Mouse (Mus musculus) c-Kit-positive CD71-positive TER-119-negative erythroid progenitor cells, embryonic 14.5 days (primary cell): ENCODE measurements at regions not wholly inside any gene's neighbourhood (a gene's known extent, or its start where the extent isn't known, plus 50 kb on each side); places are given as distances from the start of the nearest gene placed in this dataset.

Experiments used
- DNase-seq: peaks from one replicate; pipeline ENCODE4 v3.0.0-alpha.2; 2013; ENCODE audit warnings: low read depth

GRCm38 (mm10) chr14:24886164-24886563 lies 399.2 kb downstream of the Rps24 start:
- DNase-seq, result no peak

- no peak for DNase-seq
Observed at GRCm38 (mm10) chr14:24886896-24887421, 400.0 kb downstream of the Rps24 start.

GRCm38 (mm10) chr14:24890856-24891255 lies 403.9 kb downstream of the Rps24 start:
- no peak for DNase-seq

- DNase-seq, result no peak
Observed at GRCm38 (mm10) chr14:24895196-24895595, 408.3 kb downstream of the Rps24 start.

GRCm38 (mm10) chr14:24896681-24897080 lies 409.8 kb downstream of the Rps24 start:
- no peak for DNase-seq

GRCm38 (mm10) chr14:24900501-24901179 lies 413.7 kb downstream of the Rps24 start:
- no peak for DNase-seq

GRCm38 (mm10) chr14:24901726-24902125 lies 414.8 kb downstream of the Rps24 start:
- no peak for DNase-seq

GRCm38 (mm10) chr14:24902870-24903269 lies 415.9 kb downstream of the Rps24 start:
- no peak for DNase-seq

- DNase-seq, result no peak
Observed at GRCm38 (mm10) chr14:24904712-24905111, 417.8 kb downstream of the Rps24 start.

- DNase-seq, result no peak
Observed at GRCm38 (mm10) chr14:24906916-24907315, 420.0 kb downstream of the Rps24 start.

GRCm38 (mm10) chr14:24908377-24908776 lies 421.5 kb downstream of the Rps24 start:
- no peak for DNase-seq

GRCm38 (mm10) chr14:24911621-24912020 lies 424.7 kb downstream of the Rps24 start:
- DNase-seq, result no peak

GRCm38 (mm10) chr14:24919056-24919455 lies 432.1 kb downstream of the Rps24 start:
- no peak for DNase-seq

GRCm38 (mm10) chr14:24922006-24922405 lies 435.1 kb downstream of the Rps24 start:
- DNase-seq, result no peak

- DNase-seq, result no peak
Observed at GRCm38 (mm10) chr14:24924561-24924960, 437.6 kb downstream of the Rps24 start.

GRCm38 (mm10) chr14:24926086-24927048 lies 439.4 kb downstream of the Rps24 start:
- DNase-seq, result no peak

- DNase-seq, result no peak
Observed at GRCm38 (mm10) chr14:24928726-24929125, 441.8 kb downstream of the Rps24 start.

- DNase-seq, result no peak
Observed at GRCm38 (mm10) chr14:24930251-24930650, 443.3 kb downstream of the Rps24 start.

GRCm38 (mm10) chr14:24937876-24938275 lies 451.0 kb downstream of the Rps24 start:
- no peak for DNase-seq

GRCm38 (mm10) chr14:24939068-24939467 lies 452.1 kb downstream of the Rps24 start:
- no peak for DNase-seq

- no peak for DNase-seq
Observed at GRCm38 (mm10) chr14:24939476-24940200, 452.7 kb downstream of the Rps24 start.

GRCm38 (mm10) chr14:24945716-24946115 lies 458.8 kb downstream of the Rps24 start:
- DNase-seq, result peak; percentile 3
